Mouse (Mus musculus) midbrain, embryonic 14.5 days (tissue): Measurements from ENCODE around the gene Cenpu. TPM values are rescaled to one million over a fixed set of nuclear protein-coding genes. Genes with fewer than 3 reads are reported as not detected.

Experiments
- ATAC-seq: fragments of 200-750 bp; cut with Nextera tagmentation; 2 replicates; pipeline ENCODE4 v1.8.0; 2017; ENCODE audit warnings: moderate number of reproducible peaks, moderate library complexity; ENCODE audit not compliant: low FRiP score, low TSS enrichment
- DNase-seq: peaks from one replicate; pipeline ENCODE4 v3.0.0-alpha.2; 2015
- H3K27ac ChIP-seq: fragments of 300-500 bp; sonication (generic); replicated peaks from 2 replicates; pipeline ENCODE4 v1.5.1; 2014; ENCODE audit warnings: mild to moderate bottlenecking, low read depth, low read length, moderate library complexity
- H3K27me3 ChIP-seq: fragments of 300-500 bp; sonication (generic); 2 replicates; pipeline ENCODE4 v1.6.1; 2014; ENCODE audit warnings: low read length, control low read depth, mixed read lengths; ENCODE audit not compliant: control insufficient read depth, insufficient read depth
- H3K36me3 ChIP-seq: fragments of 300-500 bp; sonication (generic); 2 replicates; pipeline ENCODE4 v1.6.1; 2014; ENCODE audit warnings: low read length, control low read depth; ENCODE audit not compliant: control insufficient read depth, insufficient read depth
- H3K4me1 ChIP-seq: fragments of 300-500 bp; sonication (generic); 2 replicates; pipeline ENCODE4 v1.6.1; 2014; ENCODE audit warnings: mild to moderate bottlenecking, antibody characterized with exemption, low read length, control low read depth; ENCODE audit not compliant: control insufficient read depth, insufficient read depth
- H3K4me2 ChIP-seq: fragments of 300-500 bp; sonication (generic); 2 replicates; pipeline ENCODE4 v1.6.1; 2014; ENCODE audit warnings: mild to moderate bottlenecking, low read length, moderate library complexity
- H3K4me3 ChIP-seq: fragments of 300-500 bp; sonication (generic); replicated peaks from 2 replicates; pipeline ENCODE4 v1.5.1; 2014; ENCODE audit warnings: low read depth, low read length
- H3K9ac ChIP-seq: fragments of 300-500 bp; sonication (generic); replicated peaks from 2 replicates; pipeline ENCODE4 v1.6.1; 2014; ENCODE audit warnings: mild to moderate bottlenecking, low read length, moderate library complexity
- H3K9me3 ChIP-seq: fragments of 300-500 bp; sonication (generic); 2 replicates; pipeline ENCODE4 v1.6.1; 2016; ENCODE audit warnings: low read length, control low read depth, mixed read lengths; ENCODE audit not compliant: control insufficient read depth
- WGBS: fragments of 180-500 bp; shearing (Covaris S2); extraction: QIAGEN DNeasy Blood & Tissue Kit; methylation state at CpG from one replicate; pipeline ENCODE4 v1.1.7; 2014; 5-methylcytosine and 5-hydroxymethylcytosine counted together
- polyA plus RNA-seq: library from polyadenylated mRNA; unstranded; fragments of >200 nt; fragmentation: Nextera tagmentation; extraction: Ambion mirVana; gene quantifications from 2 replicates; pipeline ENCODE4 v1.2.1, GENCODE M21; 2014

Gene Cenpu
- polyA plus RNA-seq, 1 experiment from 2014 or later, result 8.6 TPM

GRCm38 (mm10) chr8:46585576-46585975 is 33.7 kb downstream of the Cenpu start:
- no peaks in the 10 kb centered on the region for H3K36me3 ChIP-seq
- no peak overlapping the region for H3K27ac ChIP-seq
- H3K4me1 ChIP-seq, result no peaks in the 10 kb centered on the region
- no peak for ATAC-seq
- no peak overlapping the region for H3K4me2 ChIP-seq
- H3K4me3 ChIP-seq, result no peak overlapping the region
- WGBS, result 89% methylated on average over 3 of the region's 3 CpGs
- H3K27me3 ChIP-seq, result no peaks in the 10 kb centered on the region
- DNase-seq, result no peak
- H3K9me3 ChIP-seq, result no peaks in the 10 kb centered on the region
- no peak overlapping the region for H3K9ac ChIP-seq

- Histone ChIP-seq H3K9me3 (no peaks in the 10 kb centered on the region), H3K9ac (no peak overlapping the region), H3K4me1 (no peaks in the 10 kb centered on the region), H3K4me3 (no peak overlapping the region), H3K4me2 (no peak overlapping the region), H3K36me3 (no peaks in the 10 kb centered on the region), H3K27ac (no peak overlapping the region), H3K27me3 (no peaks in the 10 kb centered on the region)
- 94% methylated on average over 5 of the region's 5 CpGs for WGBS
- DNase-seq (no peak), ATAC-seq (no peak)
Observed at GRCm38 (mm10) chr8:46587911-46588310, 36.1 kb downstream of the Cenpu start.

DNA sequence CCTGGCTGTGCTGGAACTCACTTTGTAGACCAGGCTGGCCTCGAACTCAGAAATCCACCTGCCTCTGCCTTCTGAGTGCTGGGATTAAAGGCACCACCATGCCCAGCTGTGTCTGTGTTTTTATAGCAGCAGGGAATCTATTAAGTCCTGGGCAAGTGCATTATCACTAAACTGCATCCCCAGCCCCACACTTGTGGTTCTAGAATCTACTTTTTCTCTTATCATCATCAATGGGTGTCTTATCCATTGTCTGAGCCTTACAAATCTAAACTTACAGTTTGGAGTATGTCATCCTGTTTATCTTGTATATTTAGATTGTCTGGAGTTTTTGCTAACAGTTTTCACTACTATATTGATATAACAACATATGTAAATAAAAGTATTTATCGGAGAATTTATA is 36.8 kb downstream of the Cenpu start:
- no peak for ATAC-seq
- no peak overlapping the region for H3K4me2 ChIP-seq

GRCm38 (mm10) chr8:46593067-46593466 is 41.2 kb downstream of the Cenpu start:
- Histone ChIP-seq H3K27ac (no peak overlapping the region), H3K9ac (no peak overlapping the region), H3K36me3 (no peaks in the 10 kb centered on the region), H3K27me3 (no peaks in the 10 kb centered on the region), H3K4me2 (no peak overlapping the region), H3K9me3 (no peaks in the 10 kb centered on the region), H3K4me3 (no peak overlapping the region), H3K4me1 (no peaks in the 10 kb centered on the region)
- DNase-seq (no peak), ATAC-seq (no peak)
- WGBS, result 90% methylated on average over 8 of the region's 8 CpGs

More for the DNA sequence above, 36.8 kb downstream of the Cenpu start:
- H3K27me3 ChIP-seq, result no peaks in the 10 kb centered on the region
- no peak for DNase-seq
- no peak overlapping the region for H3K4me3 ChIP-seq
- no peaks in the 10 kb centered on the region for H3K9me3 ChIP-seq
- no peak overlapping the region for H3K27ac ChIP-seq
- 95% methylated on average over 2 of the region's 2 CpGs for WGBS
- H3K36me3 ChIP-seq, result no peaks in the 10 kb centered on the region
- H3K4me1 ChIP-seq, result no peaks in the 10 kb centered on the region
- H3K9ac ChIP-seq, result no peak overlapping the region

- no peak overlapping the region for H3K4me2 ChIP-seq
- H3K4me1 ChIP-seq, result no peaks in the 10 kb centered on the region
- no peak overlapping the region for H3K27ac ChIP-seq
- H3K4me3 ChIP-seq, result no peak overlapping the region
- ATAC-seq, result no peak
- no peak overlapping the region for H3K9ac ChIP-seq
- no peak for DNase-seq
- no peaks in the 10 kb centered on the region for H3K27me3 ChIP-seq
- no peaks in the 10 kb centered on the region for H3K36me3 ChIP-seq
- no peaks in the 10 kb centered on the region for H3K9me3 ChIP-seq
- WGBS, result 82% methylated on average over 2 of the region's 2 CpGs
Observed at GRCm38 (mm10) chr8:46593772-46594171, 41.9 kb downstream of the Cenpu start.

DNA sequence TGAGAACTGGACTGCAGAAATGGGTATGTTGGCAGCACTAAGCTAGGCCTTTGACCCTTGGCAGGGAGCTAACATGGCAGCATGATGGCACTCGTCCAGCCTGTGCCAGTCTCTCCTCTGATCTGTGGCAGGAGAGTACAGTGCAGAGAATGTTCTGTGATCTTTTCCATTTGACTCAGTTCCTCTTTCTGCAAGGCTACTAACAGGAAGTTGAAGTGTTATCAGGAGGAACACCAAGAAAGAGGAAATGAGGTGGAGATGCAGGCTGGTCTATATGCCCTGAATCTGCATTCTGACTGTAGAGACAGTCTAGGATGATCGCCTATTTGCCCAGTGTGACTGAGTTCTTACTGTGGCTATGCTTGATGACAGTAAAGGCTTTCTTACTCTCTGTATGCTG is 43.8 kb downstream of the Cenpu start:
- Histone ChIP-seq H3K4me3 (no peak overlapping the region), H3K9me3 (no peaks in the 10 kb centered on the region), H3K27ac (no peak overlapping the region), H3K36me3 (no peaks in the 10 kb centered on the region), H3K4me2 (no peak overlapping the region), H3K27me3 (no peaks in the 10 kb centered on the region), H3K4me1 (no peaks in the 10 kb centered on the region), H3K9ac (no peak overlapping the region)
- WGBS, result 97% methylated on average over 2 of the region's 2 CpGs
- ATAC-seq (no peak), DNase-seq (no peak)

- Histone ChIP-seq H3K4me3 (no peak overlapping the region), H3K9me3 (no peaks in the 10 kb centered on the region), H3K4me1 (no peaks in the 10 kb centered on the region), H3K9ac (no peak overlapping the region), H3K4me2 (no peak overlapping the region), H3K27me3 (no peaks in the 10 kb centered on the region), H3K36me3 (no peaks in the 10 kb centered on the region), H3K27ac (no peak overlapping the region)
- 93% methylated on average over 2 of the region's 2 CpGs for WGBS
- ATAC-seq (no peak), DNase-seq (no peak)
Observed at GRCm38 (mm10) chr8:46596530-46596929, 44.7 kb downstream of the Cenpu start.

DNA sequence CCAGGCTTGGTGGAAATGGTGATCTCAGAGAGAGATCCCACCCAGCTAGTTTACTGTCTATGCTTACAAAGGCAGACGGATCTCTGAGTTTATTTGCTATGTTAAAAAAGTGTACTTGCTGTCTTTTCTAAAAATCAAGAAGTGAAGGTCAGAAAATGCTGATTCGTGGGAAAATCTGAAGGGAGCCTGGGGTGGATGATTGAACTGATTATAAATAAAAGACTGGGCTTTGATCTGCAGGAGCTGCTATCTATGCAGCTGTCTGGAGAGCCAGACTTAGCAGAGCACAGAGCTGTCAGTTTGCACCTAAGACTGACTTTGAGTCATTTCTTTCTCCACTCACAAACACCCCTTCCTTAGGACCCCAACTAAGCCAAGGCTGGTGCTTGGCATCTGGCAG is 45.6 kb downstream of the Cenpu start:
- WGBS, result 84% methylated on average over 2 of the region's 2 CpGs
- no peak for ATAC-seq
- Histone ChIP-seq H3K27ac (no peak overlapping the region), H3K4me3 (no peak overlapping the region), H3K4me1 (no peaks in the 10 kb centered on the region), H3K27me3 (no peaks in the 10 kb centered on the region), H3K9ac (no peak overlapping the region), H3K36me3 (no peaks in the 10 kb centered on the region), H3K9me3 (no peaks in the 10 kb centered on the region), H3K4me2 (no peak overlapping the region)
- DNase-seq, result no peak

DNA sequence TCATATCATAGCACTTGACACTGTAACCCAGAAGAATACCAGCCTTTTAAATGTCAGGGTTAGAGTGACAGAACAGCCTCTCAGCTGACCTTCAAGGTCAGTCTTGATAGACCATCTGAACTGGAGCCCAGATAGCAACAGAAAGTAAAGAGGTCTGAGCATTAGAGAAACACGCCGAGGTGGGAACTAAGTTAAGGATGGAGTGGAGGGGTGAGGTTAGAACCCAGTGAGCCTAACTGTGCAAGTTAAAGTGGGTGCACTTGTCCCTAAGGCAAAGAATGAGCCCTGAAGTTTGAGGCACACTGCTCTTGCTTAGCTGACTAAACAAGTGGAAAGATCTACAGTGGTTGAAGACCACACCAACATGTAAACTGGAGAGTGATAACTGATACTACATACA is 46.3 kb downstream of the Cenpu start:
- H3K4me2 ChIP-seq, result no peak overlapping the region
- H3K27me3 ChIP-seq, result no peaks in the 10 kb centered on the region
- 96% methylated on average over 2 of the region's 2 CpGs for WGBS
- H3K9ac ChIP-seq, result no peak overlapping the region
- DNase-seq (no peak), ATAC-seq (no peak)
- no peaks in the 10 kb centered on the region for H3K4me1 ChIP-seq
- H3K9me3 ChIP-seq, result no peaks in the 10 kb centered on the region
- H3K36me3 ChIP-seq, result no peaks in the 10 kb centered on the region
- no peak overlapping the region for H3K27ac ChIP-seq
- no peak overlapping the region for H3K4me3 ChIP-seq
